Mouse (Mus musculus): ENCODE data around the gene Chchd10. TPM values are rescaled to one million over a fixed set of nuclear protein-coding genes. Genes with fewer than 3 reads are reported as not detected.

Chchd10 gene
- total and polyA plus RNA-seq, 3 experiments, result 147 to 540 (median 254) TPM

DNA sequence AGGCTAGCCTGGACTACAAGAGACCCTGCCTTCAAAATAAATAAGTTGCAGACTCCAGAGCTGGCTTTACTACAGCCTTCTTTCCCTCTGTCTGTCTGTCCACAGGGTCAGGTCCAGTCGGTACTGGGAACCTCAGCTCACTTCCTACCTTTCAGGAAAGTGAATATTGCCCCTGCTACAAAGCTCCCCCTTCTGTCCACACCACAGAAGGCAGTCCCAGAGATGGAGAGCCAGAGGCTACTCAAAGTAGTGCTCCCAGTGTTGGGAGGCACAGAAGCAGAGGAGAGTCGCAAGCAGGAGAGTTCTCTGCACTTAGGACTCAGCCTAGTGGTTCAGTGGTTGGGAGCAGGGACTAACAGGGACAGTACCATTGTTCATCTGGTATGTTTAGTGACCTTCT, 8.6 kb upstream of the Chchd10 start:
- peaks cover 0 to 27% of the 10 kb centered on the region in 2 experiments; a peak in 2 of 4 replicates for H3K4me1 ChIP-seq (ENCODE audit: control insufficient read depth in 1 of 2, insufficient read depth in 2 of 2)
- H3K4me2 ChIP-seq (ENCODE audit: insufficient read depth, low read depth, poor library complexity, severe bottlenecking), result no peak overlapping the region
- in situ Hi-C loops (cut with MboI; ENCODE audit: low pct_ligation_motif_present, low pct_unique_long_range_greater_than_20kb, low sequenced_read_pairs) (no loop called here), dilution Hi-C loops (cut with MboI; ENCODE audit: extremely low pct_ligation_motif_present, extremely low pct_unique_long_range_greater_than_20kb, low sequenced_read_pairs) (no loop called here)
- H3K27ac ChIP-seq (ENCODE audit: insufficient read depth, low read depth), result no peak overlapping the region
- peaks cover 0 to 12% of the 10 kb centered on the region in 2 experiments for H3K36me3 ChIP-seq (replicated peaks in 1 of 2; ENCODE audit: control insufficient read depth in 1 of 2, insufficient read depth in 1 of 2, low read length in 1 of 2)
- DNase-seq (ENCODE audit: extremely low read depth), result no peak
- TF ChIP-seq RAD21 (IDR thresholded peaks at IDR 0.05; ENCODE audit: low read depth, low read length), result peak; percentile 34
- TF ChIP-seq SMC3 (IDR thresholded peaks at IDR 0.05; ENCODE audit: low read depth, low read length), result peak; percentile 44
- TF ChIP-seq ZC3H11A (IDR thresholded peaks at IDR 0.05; ENCODE audit: low read depth, low read length), result no peak
- peak; percentile 37 to 64; a peak in 3 of 4 replicates for TF ChIP-seq CTCF (conservative IDR thresholded peaks at IDR 0.05 in 1 of 2, IDR thresholded peaks at IDR 0.05 in 1 of 2; ENCODE audit: low read depth in 2 of 2, low read length in 2 of 2)
- TF ChIP-seq ELF1 (IDR thresholded peaks at IDR 0.05; ENCODE audit: low read depth, low read length), result no peak
- no peak for TF ChIP-seq TBP (conservative IDR thresholded peaks at IDR 0.05; ENCODE audit: low read depth, low read length)
- no peaks in the 10 kb centered on the region for H3K9me3 ChIP-seq (replicated peaks; ENCODE audit: low read length)
- H3K27me3 ChIP-seq (replicated peaks), result peaks cover 6% of the 10 kb centered on the region
- H3K4me3 ChIP-seq (replicated peaks in 1 of 3; ENCODE audit: low read depth in 2 of 3, low read length in 2 of 3, poor library complexity in 1 of 3), result no peak overlapping the region
- no peak overlapping the region for H3K9ac ChIP-seq (ENCODE audit: insufficient read depth, low read depth)
- peaks cover 16% of the 10 kb centered on the region for H3K79me2 ChIP-seq (replicated peaks; ENCODE audit: control insufficient read depth, extremely low read depth, insufficient read depth, poor library complexity, severe bottlenecking)

DNA sequence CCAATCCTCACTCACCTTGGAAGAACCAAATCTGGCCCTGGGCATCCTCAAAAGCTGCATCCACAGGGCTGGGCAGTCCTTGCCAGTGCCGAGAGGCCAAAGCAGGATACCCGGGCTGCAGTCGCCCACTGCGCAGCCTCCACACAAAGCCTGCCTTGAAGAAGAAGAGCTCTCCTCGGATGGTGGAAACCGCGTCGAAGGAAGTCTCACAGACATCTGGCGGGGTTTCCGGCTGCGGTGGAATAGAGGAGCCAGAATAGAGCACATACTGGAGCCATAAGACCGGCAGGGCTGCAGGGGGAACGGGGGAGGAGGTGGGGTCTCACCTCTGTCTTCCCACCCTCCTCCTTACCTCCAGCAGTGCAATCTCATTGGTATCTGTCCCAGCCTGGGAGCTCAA, 6.5 kb upstream of the Chchd10 start:
- peaks cover 0 to 17% of the 10 kb centered on the region in 2 experiments; a peak in 2 of 4 replicates for H3K4me1 ChIP-seq (ENCODE audit: control insufficient read depth in 1 of 2, insufficient read depth in 2 of 2)
- H3K4me2 ChIP-seq (ENCODE audit: insufficient read depth, low read depth, poor library complexity, severe bottlenecking), result no peak overlapping the region
- in situ Hi-C loops (cut with MboI; ENCODE audit: low pct_ligation_motif_present, low pct_unique_long_range_greater_than_20kb, low sequenced_read_pairs) (no loop called here), dilution Hi-C loops (cut with MboI; ENCODE audit: extremely low pct_ligation_motif_present, extremely low pct_unique_long_range_greater_than_20kb, low sequenced_read_pairs) (no loop called here)
- H3K9me3 ChIP-seq (replicated peaks; ENCODE audit: low read length), result no peaks in the 10 kb centered on the region
- H3K9ac ChIP-seq (ENCODE audit: insufficient read depth, low read depth), result no peak overlapping the region
- H3K79me2 ChIP-seq (replicated peaks; ENCODE audit: control insufficient read depth, extremely low read depth, insufficient read depth, poor library complexity, severe bottlenecking), result no peaks in the 10 kb centered on the region
- peaks cover 21% of the 10 kb centered on the region for H3K27me3 ChIP-seq (replicated peaks)
- peaks cover 0 to 8% of the 10 kb centered on the region in 2 experiments for H3K36me3 ChIP-seq (replicated peaks in 1 of 2; ENCODE audit: control insufficient read depth in 1 of 2, insufficient read depth in 1 of 2, low read length in 1 of 2)
- DNase-seq (ENCODE audit: extremely low read depth), result no peak
- no peak overlapping the region for H3K27ac ChIP-seq (ENCODE audit: insufficient read depth, low read depth)
- H3K4me3 ChIP-seq (replicated peaks in 1 of 3; ENCODE audit: low read depth in 2 of 3, low read length in 2 of 3, poor library complexity in 1 of 3), result no peak overlapping the region
- no peak for TF ChIP-seq ZKSCAN1 (IDR thresholded peaks at IDR 0.05; ENCODE audit: borderline replicate concordance, low read depth, low read length)
- TF ChIP-seq USF2 (conservative IDR thresholded peaks at IDR 0.05; ENCODE audit: low read depth, low read length), result no peak
- no peak for TF ChIP-seq UBTF (IDR thresholded peaks at IDR 0.05; ENCODE audit: low read depth, low read length)
- TF ChIP-seq HCFC1 (IDR thresholded peaks at IDR 0.05; ENCODE audit: low read depth, low read length), result no peak
- TF ChIP-seq ELF1 (IDR thresholded peaks at IDR 0.05; ENCODE audit: low read depth, low read length), result no peak
- TF ChIP-seq BHLHE40 (IDR thresholded peaks at IDR 0.05; ENCODE audit: low read depth, low read length), result no peak
- TF ChIP-seq SMC3 (IDR thresholded peaks at IDR 0.05; ENCODE audit: low read depth, low read length), result no peak
- TF ChIP-seq JUN (IDR thresholded peaks at IDR 0.05; ENCODE audit: insufficient read depth, low read depth, low read length), result no peak
- TF ChIP-seq POLR2A (IDR thresholded peaks at IDR 0.05; ENCODE audit: low read depth, low read length), result no peak
- TF ChIP-seq MYC (IDR thresholded peaks at IDR 0.05; ENCODE audit: low read depth, low read length), result no peak
- no peak for TF ChIP-seq NELFE (IDR thresholded peaks at IDR 0.05; ENCODE audit: low read depth, low read length)
- TF ChIP-seq GABPA (IDR thresholded peaks at IDR 0.05; ENCODE audit: insufficient replicate concordance, low read depth, low read length), result no peak
- no peak for TF ChIP-seq MAFK (IDR thresholded peaks at IDR 0.05; ENCODE audit: insufficient replicate concordance, low read length)
- no peak for TF ChIP-seq ETS1 (conservative IDR thresholded peaks at IDR 0.05; ENCODE audit: low read depth, low read length)
- TF ChIP-seq EP300 (IDR thresholded peaks at IDR 0.05; ENCODE audit: low read length), result no peak
- no peak for TF ChIP-seq MAZ (IDR thresholded peaks at IDR 0.05; ENCODE audit: low read depth, low read length)
- TF ChIP-seq USF1 (IDR thresholded peaks at IDR 0.05; ENCODE audit: low read depth, low read length), result no peak
- TF ChIP-seq CTCF (conservative IDR thresholded peaks at IDR 0.05 in 1 of 2, IDR thresholded peaks at IDR 0.05 in 1 of 2; ENCODE audit: low read depth in 2 of 2, low read length in 2 of 2), result no peak
- no peak for TF ChIP-seq RCOR1 (conservative IDR thresholded peaks at IDR 0.05; ENCODE audit: low read depth, low read length)

Measured in CH12.LX (cell line).